In genomic region chr15:90225058-90225575, GRCm38 (mm10) we compare ENCODE assay signal across 8 mouse cellular contexts. TPM values are rescaled to one million over a fixed set of nuclear protein-coding genes. Genes with fewer than 3 reads are reported as not detected.
DNase-seq lines count a peak whose midpoint lies in the region; ATAC-seq lines count a peak whose summit lies in the region.

No protein-coding gene starts in this region.

- no peak for ATAC-seq in limb, embryonic 15.5 days (ENCODE audit: insufficient number of reproducible peaks, low FRiP score, low TSS enrichment, low read depth)
- ATAC-seq in midbrain, embryonic 15.5 days (replicated peaks), result no peak

- WGBS in hindbrain, embryonic 10.5 days, result 61% methylated on average over 4 of the region's 4 CpGs
- 63% methylated on average over 4 of the region's 4 CpGs for WGBS in limb, embryonic 15.5 days
- 70% methylated on average over 4 of the region's 4 CpGs for WGBS in midbrain, embryonic 15.5 days

- peak overlapping the region; percentile 92 for H3K4me3 ChIP-seq in hindbrain, embryonic 10.5 days
- peak overlapping the region; percentile 71 for H3K4me3 ChIP-seq in limb, embryonic 15.5 days
- H3K4me3 ChIP-seq in midbrain, embryonic 15.5 days, result peak overlapping the region; percentile 80

- H3K27ac ChIP-seq in hindbrain, embryonic 10.5 days, result no peak overlapping the region
- H3K27ac ChIP-seq in limb, embryonic 15.5 days, result no peak overlapping the region
- no peak overlapping the region for H3K27ac ChIP-seq in midbrain, embryonic 15.5 days

- no peaks in the 10 kb centered on the region for H3K27me3 ChIP-seq in hindbrain, embryonic 10.5 days (ENCODE audit: insufficient read depth, poor library complexity, severe bottlenecking)
- no peaks in the 10 kb centered on the region for H3K27me3 ChIP-seq in limb, embryonic 15.5 days
- no peaks in the 10 kb centered on the region; the same call in 1 of the 2 replicates for H3K27me3 ChIP-seq in midbrain, embryonic 15.5 days (replicated peaks)

- H3K4me1 ChIP-seq in hindbrain, embryonic 10.5 days (replicated peaks), result peaks cover 15% of the 10 kb centered on the region
- peaks cover 7% of the 10 kb centered on the region; the same call in 1 of the 2 replicates for H3K4me1 ChIP-seq in limb, embryonic 15.5 days
- H3K4me1 ChIP-seq in midbrain, embryonic 15.5 days, result peaks cover 25% of the 10 kb centered on the region

- peak overlapping the region; percentile 88; the same call in 1 of the 2 replicates for H3K9ac ChIP-seq in limb, embryonic 15.5 days
- H3K9ac ChIP-seq in midbrain, embryonic 15.5 days, result peak overlapping the region; percentile 96

- peaks cover 43% of the 10 kb centered on the region for H3K36me3 ChIP-seq in hindbrain, embryonic 10.5 days
- H3K36me3 ChIP-seq in limb, embryonic 15.5 days, result peaks cover 20% of the 10 kb centered on the region
- H3K36me3 ChIP-seq in midbrain, embryonic 15.5 days (replicated peaks), result peaks cover 21% of the 10 kb centered on the region; the same call in 1 of the 2 replicates

- peak overlapping the region; percentile 58 for H3K4me2 ChIP-seq in limb, embryonic 15.5 days
- peak overlapping the region; percentile 75 for H3K4me2 ChIP-seq in midbrain, embryonic 15.5 days

- no peaks in the 10 kb centered on the region for H3K9me3 ChIP-seq in hindbrain, embryonic 10.5 days
- H3K9me3 ChIP-seq in limb, embryonic 15.5 days, result no peaks in the 10 kb centered on the region
- H3K9me3 ChIP-seq in midbrain, embryonic 15.5 days, result no peaks in the 10 kb centered on the region

- DNase-seq in right cerebral cortex, postnatal 10 days (ENCODE audit: low spot score in 2 of 2), result peak; percentile 44 to 54
- no peak for DNase-seq in right cerebral cortex, postnatal 25 days
- DNase-seq in embryo, embryonic 11 days, result peak; percentile 66
- peak; percentile 45 for DNase-seq in hindbrain, embryonic 10.5 days (ENCODE audit: low spot score)
- peak; percentile 17 to 28 for DNase-seq in thymus, postnatal 10 days (ENCODE audit: low spot score in 2 of 2)
- DNase-seq in ovary, postnatal 36 days (ENCODE audit: low spot score), result no peak

RNA-seq across cellular contexts. Expression of gene Alg10b, which starts 1.0 kb away (rescaled TPM):
- polyA plus RNA-seq in hindbrain, embryonic 10.5 days (2016; fragmentation: Nextera tagmentation; extraction: Ambion mirVana), result 30.9 and 36.4 TPM in 2 replicates
- 25.3 and 29.6 TPM in 2 replicates for polyA plus RNA-seq in limb, embryonic 15.5 days (2015; fragmentation: Nextera tagmentation; extraction: Ambion mirVana)
- 47.6 and 50.9 TPM in 2 replicates for polyA plus RNA-seq in midbrain, embryonic 15.5 days (2015; fragmentation: Nextera tagmentation; extraction: Ambion mirVana)

Comparison
In these comparisons a context has a peak if more than half of its experiments do, and no peak if none do; other contexts are left out.
1. DNase-seq: peak in right cerebral cortex, postnatal 10 days (2 of 2), embryo, embryonic 11 days (single experiment), hindbrain, embryonic 10.5 days (single experiment) and thymus, postnatal 10 days (2 of 2); none in right cerebral cortex, postnatal 25 days (single experiment) and ovary, postnatal 36 days (single experiment).
2. Peak in every context shown above with its lines, with median percentiles within 50 percentile points of each other: H3K4me3 ChIP-seq.